26 mouse cellular contexts compared by ENCODE assay signal in the genomic region with DNA sequence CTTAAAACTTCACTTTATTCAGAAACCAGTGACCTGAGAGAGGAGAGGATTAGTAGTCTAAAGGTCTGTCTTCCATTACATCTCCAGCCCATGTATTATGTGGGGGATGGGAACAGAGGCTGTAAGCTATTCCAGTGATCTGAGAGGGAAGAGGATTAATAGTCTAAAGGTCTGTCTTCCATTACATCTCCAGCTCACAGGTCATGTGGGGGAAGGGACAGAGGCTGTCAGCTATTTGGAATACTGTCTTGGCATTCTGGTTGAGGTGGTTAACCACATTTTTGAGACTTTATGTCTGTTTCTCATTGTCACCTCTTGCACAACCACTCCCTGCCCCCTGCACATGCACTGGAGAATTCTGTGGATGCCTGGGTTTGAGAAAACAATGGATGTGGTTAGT. TPM values are rescaled to one million over a fixed set of nuclear protein-coding genes. Genes with fewer than 3 reads are reported as not detected.
DNase-seq lines count a peak whose midpoint lies in the region; ATAC-seq lines count a peak whose summit lies in the region.
"Had no signal": no experiment of that assay in that cellular context is flagged by ENCODE, and none has a peak within 500 bp of the region (broad histone marks: within the 10 kb centered on the region; RNA-seq: fewer than 3 reads in every experiment).

No protein-coding gene starts in this region.

- no peaks in the 10 kb centered on the region for H3K9me3 ChIP-seq in liver, embryonic 12.5 days (replicated peaks)
- no peaks in the 10 kb centered on the region for H3K9me3 ChIP-seq in liver, embryonic 11.5 days (ENCODE audit: control insufficient read depth, low read length)
- H3K9me3 ChIP-seq: G1E; lung, embryonic 15.5 days; midbrain, embryonic 12.5 days; neural tube, embryonic 13.5 days had no signal

- H3K4me2 ChIP-seq in liver, embryonic 12.5 days, result no peak overlapping the region
- no peak overlapping the region for H3K4me2 ChIP-seq in liver, embryonic 11.5 days
- H3K4me2 ChIP-seq: lung, embryonic 15.5 days; midbrain, embryonic 12.5 days; neural tube, embryonic 13.5 days had no signal

- H3K27ac ChIP-seq in liver, embryonic 12.5 days, result no peak overlapping the region
- H3K27ac ChIP-seq in liver, embryonic 11.5 days (ENCODE audit: low read depth, low read length), result no peak overlapping the region
- H3K27ac ChIP-seq: heart, adult 2 months; hindbrain, postnatal 0 days; liver, embryonic 14.5 days; lung, embryonic 15.5 days; macrophage; midbrain, embryonic 12.5 days; neural tube, embryonic 13.5 days had no signal

- H3K4me3 ChIP-seq in liver, embryonic 12.5 days, result no peak overlapping the region
- H3K4me3 ChIP-seq in liver, embryonic 11.5 days (ENCODE audit: low read depth, low read length), result no peak overlapping the region
- H3K4me3 ChIP-seq: heart, adult 2 months; lung, embryonic 15.5 days; midbrain, embryonic 12.5 days; neural tube, embryonic 13.5 days had no signal

- peak; percentile 11 for DNase-seq in 416B (ENCODE audit: low read depth)
- peak; percentile 31 for DNase-seq in Muller cell, postnatal 12 days (ENCODE audit: inconsistent ontology term)
- peak; percentile 68 to 78 for DNase-seq in kidney, adult 8-10 months
- DNase-seq in kidney, postnatal 36 days, result peak; percentile 62 to 73
- DNase-seq in urinary bladder, postnatal 36 days (ENCODE audit: low spot score in 2 of 2), result no peak
- no peak for DNase-seq in lung, postnatal 25 days (ENCODE audit: low spot score)
- no peak for DNase-seq in liver, embryonic 11.5 days (ENCODE audit: low spot score)
- DNase-seq: cerebellum, adult 9-11 months; gastrocnemius, postnatal 10 days; heart, adult 2 months; right cerebral cortex, postnatal 25 days; thymus, postnatal 36 days had no signal

- H3K36me3 ChIP-seq in liver, embryonic 12.5 days, result no peaks in the 10 kb centered on the region
- no peaks in the 10 kb centered on the region for H3K36me3 ChIP-seq in liver, embryonic 11.5 days (ENCODE audit: control insufficient read depth, insufficient read depth, low read length)
- H3K36me3 ChIP-seq: G1E; lung, embryonic 15.5 days; midbrain, embryonic 12.5 days; neural tube, embryonic 13.5 days had no signal

- no peak overlapping the region for H3K9ac ChIP-seq in liver, embryonic 12.5 days
- no peak overlapping the region for H3K9ac ChIP-seq in liver, embryonic 11.5 days (ENCODE audit: low read depth, low read length)
- H3K9ac ChIP-seq: liver, embryonic 14.5 days; lung, embryonic 15.5 days; midbrain, embryonic 12.5 days; neural tube, embryonic 13.5 days had no signal

- no peaks in the 10 kb centered on the region for H3K27me3 ChIP-seq in liver, embryonic 12.5 days (replicated peaks)
- no peaks in the 10 kb centered on the region for H3K27me3 ChIP-seq in liver, embryonic 11.5 days (replicated peaks; ENCODE audit: control insufficient read depth, insufficient read depth, low read length)
- H3K27me3 ChIP-seq: lung, embryonic 15.5 days; midbrain, embryonic 12.5 days; neural tube, embryonic 13.5 days had no signal

- no peaks in the 10 kb centered on the region for H3K4me1 ChIP-seq in liver, embryonic 12.5 days
- H3K4me1 ChIP-seq in liver, embryonic 11.5 days (replicated peaks; ENCODE audit: control insufficient read depth, insufficient read depth, low read length), result no peaks in the 10 kb centered on the region
- H3K4me1 ChIP-seq: lung, embryonic 15.5 days; neural tube, embryonic 13.5 days had no signal

- no peak for ATAC-seq in liver, embryonic 12.5 days
- no peak for ATAC-seq in liver, embryonic 11.5 days (replicated peaks; ENCODE audit: low FRiP score)
- ATAC-seq: hindbrain, postnatal 0 days; intestine, postnatal 0 days had no signal

RNA-seq across cellular contexts. Expression of gene Galntl5, which starts 6.5 kb away (rescaled TPM):
- polyA plus RNA-seq in liver, embryonic 12.5 days (2016; fragmentation: Nextera tagmentation; extraction: Ambion mirVana), result not detected in 2 replicates
- polyA plus RNA-seq in liver, embryonic 11.5 days (2014; fragmentation: Nextera tagmentation; extraction: Ambion mirVana), result not detected in 2 replicates
- polyA plus RNA-seq: forebrain, embryonic 11.5 days; G1E; heart, adult 2 months; heart, embryonic 16.5 days; hindbrain, postnatal 0 days; intestine, postnatal 0 days; limb, embryonic 11.5 days; liver, embryonic 14.5 days; lung, embryonic 15.5 days; macrophage; midbrain, embryonic 12.5 days; neural tube, embryonic 13.5 days; spleen, adult 2 months; stomach, embryonic 14.5 days had no signal

RNA-seq across cellular contexts. Expression of gene Galnt11, which starts 34.0 kb away (rescaled TPM):
- polyA plus RNA-seq in liver, embryonic 12.5 days (2016; fragmentation: Nextera tagmentation; extraction: Ambion mirVana), result 9.4 and 9.7 TPM in 2 replicates
- polyA plus RNA-seq in liver, embryonic 11.5 days (2014; fragmentation: Nextera tagmentation; extraction: Ambion mirVana), result 14.9 and 15.4 TPM in 2 replicates
- polyA plus RNA-seq: G1E had no signal

RNA-seq across cellular contexts. Expression of gene E130116L18Rik, which starts 35.2 kb away (rescaled TPM):
- 1.8 TPM in 1 of 2 replicates, not detected in the other for polyA plus RNA-seq in liver, embryonic 12.5 days (2016; fragmentation: Nextera tagmentation; extraction: Ambion mirVana)
- not detected in 2 replicates for polyA plus RNA-seq in liver, embryonic 11.5 days (2014; fragmentation: Nextera tagmentation; extraction: Ambion mirVana)
- polyA plus RNA-seq: forebrain, embryonic 11.5 days; G1E; heart, adult 2 months; heart, embryonic 16.5 days; limb, embryonic 11.5 days; liver, embryonic 14.5 days; lung, embryonic 15.5 days; macrophage; midbrain, embryonic 12.5 days; neural tube, embryonic 13.5 days; spleen, adult 2 months; stomach, embryonic 14.5 days had no signal

Comparison
In these comparisons a context has a peak if more than half of its experiments do, and no peak if none do; other contexts are left out.
1. DNase-seq: peak in 416B (single experiment), Muller cell, postnatal 12 days (single experiment), kidney, adult 8-10 months (2 of 2) and kidney, postnatal 36 days (2 of 2); none in urinary bladder, postnatal 36 days (0 of 2), lung, postnatal 25 days (single experiment) and liver, embryonic 11.5 days (single experiment).